ENCODE assay signal across 8 mouse cellular contexts in genomic region chr13:23526312-23526711, GRCm38 (mm10). TPM values are rescaled to one million over a fixed set of nuclear protein-coding genes. Genes with fewer than 3 reads are reported as not detected.
A peak's percentile ranks its signal among the peaks of the same experiment; 100 is the strongest.
DNase-seq lines count a peak whose midpoint lies in the region; ATAC-seq and TF ChIP-seq lines count a peak whose summit lies in the region.

No protein-coding gene starts in this region.

- peak overlapping the region; percentile 34; the same call in 1 of the 2 replicates for H3K9ac ChIP-seq in intestine, postnatal 0 days (ENCODE audit: low read depth, low read length)

- peak overlapping the region; percentile 83 for H3K27ac ChIP-seq in embryonic facial prominence, embryonic 10.5 days (replicated peaks)
- H3K27ac ChIP-seq in intestine, postnatal 0 days (ENCODE audit: low read depth, low read length) = no peak overlapping the region

- H3K4me1 ChIP-seq in embryonic facial prominence, embryonic 10.5 days = peaks cover 28% of the 10 kb centered on the region
- peaks cover 6% of the 10 kb centered on the region; the same call in 1 of the 2 replicates for H3K4me1 ChIP-seq in intestine, postnatal 0 days (replicated peaks; ENCODE audit: control insufficient read depth, insufficient read depth, low read length)

- no peak for TF ChIP-seq CTCF in intestine, postnatal 0 days (IDR thresholded peaks at IDR 0.05; ENCODE audit: low read depth)

- H3K4me2 ChIP-seq in intestine, postnatal 0 days (replicated peaks; ENCODE audit: low read depth) = peak overlapping the region; percentile 64

- intact Hi-C loops in left cerebral cortex, postnatal 25 days (cut with DNase I) = loop anchor here (5.0 kb wide), 1 partner anchor 1499 kb away; no protein-coding TSS in a partner anchor

- ATAC-seq in intestine, postnatal 0 days = peak; percentile 44; the same call in 1 of the 2 replicates
- ATAC-seq in megakaryocyte-erythroid progenitor cell, adult 5-6 weeks (replicated peaks; ENCODE audit: low FRiP score, low TSS enrichment, poor library complexity, severe bottlenecking) = peak; percentile 39; the same call in 1 of the 2 replicates

- H3K9me3 ChIP-seq in embryonic facial prominence, embryonic 10.5 days = no peaks in the 10 kb centered on the region
- H3K9me3 ChIP-seq in intestine, postnatal 0 days (ENCODE audit: control insufficient read depth) = no peaks in the 10 kb centered on the region

- peak overlapping the region; percentile 57 for H3K4me3 ChIP-seq in embryonic facial prominence, embryonic 10.5 days
- peak overlapping the region; percentile 49 for H3K4me3 ChIP-seq in intestine, postnatal 0 days (ENCODE audit: low read depth, low read length)

- WGBS in embryonic facial prominence, embryonic 10.5 days = under 1% methylated on average over 17 of the region's 17 CpGs
- WGBS in intestine, postnatal 0 days = under 1% methylated on average over 17 of the region's 17 CpGs

- H3K27me3 ChIP-seq in embryonic facial prominence, embryonic 10.5 days (replicated peaks; ENCODE audit: low read depth, poor library complexity, severe bottlenecking) = no peaks in the 10 kb centered on the region
- H3K27me3 ChIP-seq in intestine, postnatal 0 days (replicated peaks; ENCODE audit: control insufficient read depth, insufficient read depth, low read length) = no peaks in the 10 kb centered on the region

- peak; percentile 96 for DNase-seq in adrenal gland, postnatal 10 days
- DNase-seq in embryonic facial prominence, embryonic 10.5 days (ENCODE audit: low spot score) = peak; percentile 89
- peak; percentile 82 for DNase-seq in gastrocnemius, postnatal 4 days (ENCODE audit: low spot score in 2 of 2)
- peak; percentile 93 to 96 for DNase-seq in left cerebral cortex, postnatal 25 days (ENCODE audit: low spot score in 2 of 2)
- DNase-seq in right cerebral cortex, postnatal 14 days = peak; percentile 85
- DNase-seq in urinary bladder, postnatal 36 days (ENCODE audit: low spot score in 2 of 2) = peak; percentile 90 to 91

- no peaks in the 10 kb centered on the region for H3K36me3 ChIP-seq in embryonic facial prominence, embryonic 10.5 days (replicated peaks)
- no peaks in the 10 kb centered on the region for H3K36me3 ChIP-seq in intestine, postnatal 0 days (ENCODE audit: control insufficient read depth, insufficient read depth)

RNA-seq across cellular contexts. Expression of gene Hist1h4h, which starts 4.5 kb away (rescaled TPM):
- 1,000 to 10,000 TPM in 1 of 2 experiments, 100 to 1,000 TPM in 1; 930 to 1,063 TPM for total RNA-seq in adrenal gland, postnatal 10 days (2021)
- polyA plus RNA-seq in embryonic facial prominence, embryonic 10.5 days (2016; fragmentation: Nextera tagmentation; extraction: Ambion mirVana) = 2.7 and 3.0 TPM in 2 replicates
- 100 to 1,000 TPM; 761 to 939 TPM for total RNA-seq in gastrocnemius, postnatal 4 days (2021)
- 6.1 and 8.1 TPM in 2 replicates for polyA plus RNA-seq in intestine, postnatal 0 days (2015; fragmentation: Nextera tagmentation; extraction: Ambion mirVana)
- 100 to 1,000 TPM; 300 to 349 TPM for total RNA-seq in left cerebral cortex, postnatal 25 days (2021)
- total RNA-seq in megakaryocyte-erythroid progenitor cell, adult 5-6 weeks (2014; fragmentation: Nextera tagmentation) = 115 and 209 TPM in 2 replicates
- total RNA-seq in megakaryocyte-erythroid progenitor cell, adult 5-6 weeks (2017) = 683 and 1,187 TPM in 2 replicates

RNA-seq across cellular contexts. Expression of gene Hist1h2af, which starts 7.4 kb away (rescaled TPM):
- total RNA-seq in adrenal gland, postnatal 10 days (2021) = 100 to 1,000 TPM; 261 to 325 TPM
- 4.8 and 5.5 TPM in 2 replicates for polyA plus RNA-seq in embryonic facial prominence, embryonic 10.5 days (2016; fragmentation: Nextera tagmentation; extraction: Ambion mirVana)
- total RNA-seq in gastrocnemius, postnatal 4 days (2021) = 100 to 1,000 TPM; 329 to 395 TPM
- 2.7 and 3.0 TPM in 2 replicates for polyA plus RNA-seq in intestine, postnatal 0 days (2015; fragmentation: Nextera tagmentation; extraction: Ambion mirVana)
- total RNA-seq in left cerebral cortex, postnatal 25 days (2021) = 1 to 10 TPM; 1.6 to 3.9 TPM
- total RNA-seq in megakaryocyte-erythroid progenitor cell, adult 5-6 weeks (2014; fragmentation: Nextera tagmentation) = 41.1 and 66.5 TPM in 2 replicates
- 1,297 and 1,759 TPM in 2 replicates for total RNA-seq in megakaryocyte-erythroid progenitor cell, adult 5-6 weeks (2017)

RNA-seq across cellular contexts. Expression of gene Hist1h3g, which starts 8.9 kb away (rescaled TPM):
- total RNA-seq in adrenal gland, postnatal 10 days (2021) = 10 to 100 TPM; 76.3 to 91.7 TPM
- 6.5 and 7.7 TPM in 2 replicates for polyA plus RNA-seq in embryonic facial prominence, embryonic 10.5 days (2016; fragmentation: Nextera tagmentation; extraction: Ambion mirVana)
- 100 to 1,000 TPM; 100 to 143 TPM for total RNA-seq in gastrocnemius, postnatal 4 days (2021)
- 1.2 and 2.1 TPM in 2 replicates for polyA plus RNA-seq in intestine, postnatal 0 days (2015; fragmentation: Nextera tagmentation; extraction: Ambion mirVana)
- total RNA-seq in left cerebral cortex, postnatal 25 days (2021) = 1 to 10 TPM; 3.1 to 4.6 TPM
- total RNA-seq in megakaryocyte-erythroid progenitor cell, adult 5-6 weeks (2014; fragmentation: Nextera tagmentation) = 189 and 293 TPM in 2 replicates
- total RNA-seq in megakaryocyte-erythroid progenitor cell, adult 5-6 weeks (2017) = 189 and 625 TPM in 2 replicates

RNA-seq across cellular contexts. Expression of gene Hist1h2bh, which starts 16.9 kb away (rescaled TPM):
- 10 to 100 TPM; 20.9 to 25.4 TPM for total RNA-seq in adrenal gland, postnatal 10 days (2021)
- polyA plus RNA-seq in embryonic facial prominence, embryonic 10.5 days (2016; fragmentation: Nextera tagmentation; extraction: Ambion mirVana) = 1.1 TPM in 2 replicates
- 10 to 100 TPM; 18.5 to 24.9 TPM for total RNA-seq in gastrocnemius, postnatal 4 days (2021)
- polyA plus RNA-seq in intestine, postnatal 0 days (2015; fragmentation: Nextera tagmentation; extraction: Ambion mirVana) = 0.18 and 0.23 TPM in 2 replicates
- under 1 TPM; 0.57 to 0.87 TPM for total RNA-seq in left cerebral cortex, postnatal 25 days (2021)
- 31.9 and 110 TPM in 2 replicates for total RNA-seq in megakaryocyte-erythroid progenitor cell, adult 5-6 weeks (2014; fragmentation: Nextera tagmentation)
- total RNA-seq in megakaryocyte-erythroid progenitor cell, adult 5-6 weeks (2017) = 85.7 and 165 TPM in 2 replicates

RNA-seq across cellular contexts. Expression of gene Hist1h3f, which starts 17.5 kb away (rescaled TPM):
- total RNA-seq in adrenal gland, postnatal 10 days (2021) = 100 to 1,000 TPM in 1 of 2 experiments, 10 to 100 TPM in 1; 93.2 to 104 TPM
- 0.97 and 1.2 TPM in 2 replicates for polyA plus RNA-seq in embryonic facial prominence, embryonic 10.5 days (2016; fragmentation: Nextera tagmentation; extraction: Ambion mirVana)
- 100 to 1,000 TPM in 1 of 2 experiments, 10 to 100 TPM in 1; 92.1 to 134 TPM for total RNA-seq in gastrocnemius, postnatal 4 days (2021)
- 0.37 TPM in 1 of 2 replicates, not detected in the other for polyA plus RNA-seq in intestine, postnatal 0 days (2015; fragmentation: Nextera tagmentation; extraction: Ambion mirVana)
- 10 to 100 TPM; 16.0 to 17.8 TPM for total RNA-seq in left cerebral cortex, postnatal 25 days (2021)
- total RNA-seq in megakaryocyte-erythroid progenitor cell, adult 5-6 weeks (2014; fragmentation: Nextera tagmentation) = 31.6 and 53.6 TPM in 2 replicates
- total RNA-seq in megakaryocyte-erythroid progenitor cell, adult 5-6 weeks (2017) = 69.9 and 132 TPM in 2 replicates

Comparison
In these comparisons a context has a peak if more than half of its experiments do, and no peak if none do; other contexts are left out.
1. RNA of gene Hist1h2af, which starts 7.4 kb away (total RNA-seq): 41.1 to 1,759 TPM in megakaryocyte-erythroid progenitor cell, adult 5-6 weeks, 329 to 395 TPM in gastrocnemius, postnatal 4 days and 261 to 325 TPM in adrenal gland, postnatal 10 days; 1.6 to 3.9 TPM in left cerebral cortex, postnatal 25 days; every median in the first group is over 4 times any median in the second.
2. RNA of gene Hist1h3g, which starts 8.9 kb away (total RNA-seq): 189 to 625 TPM in megakaryocyte-erythroid progenitor cell, adult 5-6 weeks, 100 to 143 TPM in gastrocnemius, postnatal 4 days and 76.3 to 91.7 TPM in adrenal gland, postnatal 10 days; 3.1 to 4.6 TPM in left cerebral cortex, postnatal 25 days; every median in the first group is over 10 times any median in the second.
3. Peak in every context shown above with its lines, with median percentiles within 50 percentile points of each other: DNase-seq.